Mouse (Mus musculus): ENCODE measurements around the gene 5730409E04Rik. TPM values are rescaled to one million over a fixed set of nuclear protein-coding genes. Genes with fewer than 3 reads are reported as not detected.

Gene 5730409E04Rik
- polyA plus RNA-seq, 1 experiment from 2014 or later = 1.9 TPM

DNA sequence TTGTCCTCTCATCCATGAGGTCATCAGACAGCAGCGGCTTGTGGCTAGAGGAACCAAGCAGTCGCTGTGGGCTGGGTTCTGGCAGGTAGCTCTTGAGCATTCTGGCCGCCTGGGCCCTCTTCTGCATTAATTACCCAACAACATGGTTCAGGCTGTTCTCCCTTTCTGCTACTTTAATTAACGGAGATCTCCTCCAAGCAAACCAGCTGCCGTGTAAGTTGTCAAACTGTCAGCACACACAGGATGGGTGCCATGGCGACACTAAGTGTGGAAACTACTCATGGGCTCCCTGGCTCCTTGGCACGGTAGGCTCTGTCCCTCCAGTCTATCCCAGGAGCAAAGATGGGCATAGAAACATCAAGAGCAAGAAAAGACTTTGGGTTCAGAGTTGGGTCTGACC, 29.7 kb downstream of the 5730409E04Rik start:
- Histone ChIP-seq H3K27me3 (ENCODE audit: control insufficient read depth, insufficient read depth, low read length) (no peaks in the 10 kb centered on the region), H3K4me1 (replicated peaks; ENCODE audit: control insufficient read depth, insufficient read depth) (no peaks in the 10 kb centered on the region), H3K9me3 (ENCODE audit: control insufficient read depth, low read length) (no peaks in the 10 kb centered on the region), H3K4me2 (replicated peaks; ENCODE audit: low read depth) (no peak overlapping the region), H3K9ac (ENCODE audit: low read length) (no peak overlapping the region), H3K4me3 (ENCODE audit: low read depth, low read length) (no peak overlapping the region), H3K27ac (replicated peaks) (no peak overlapping the region), H3K36me3 (ENCODE audit: control insufficient read depth, insufficient read depth, low read length) (no peaks in the 10 kb centered on the region)
- TF ChIP-seq CTCF (IDR thresholded peaks at IDR 0.05; ENCODE audit: low read depth) (no peak), EP300 (optimal IDR thresholded peaks at IDR 0.05) (no peak)
- DNase-seq (ENCODE audit: low spot score) = no peak
- ATAC-seq (ENCODE audit: low FRiP score, low TSS enrichment) = no peak
- 62% methylated on average over 7 of the region's 7 CpGs for WGBS

DNA sequence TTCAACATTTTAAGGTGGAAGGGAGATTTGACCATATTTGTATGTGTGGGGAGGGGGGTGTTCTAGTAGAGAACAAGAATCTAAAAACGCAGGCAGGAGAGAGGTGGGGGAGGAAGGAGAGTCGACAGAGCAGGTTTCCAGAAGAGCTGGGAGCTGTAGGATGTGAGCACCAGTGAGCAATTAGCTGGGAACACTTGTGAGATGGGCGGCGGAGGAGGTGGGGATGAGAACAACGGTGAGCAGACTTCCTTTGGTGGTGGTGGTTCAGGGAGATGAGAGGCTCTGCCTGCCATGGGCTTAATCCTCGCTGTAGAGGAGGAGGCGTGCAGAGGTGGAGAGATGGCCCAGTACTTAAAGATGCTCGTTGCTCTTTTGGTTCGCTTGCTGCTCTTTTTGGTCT, 32.3 kb downstream of the 5730409E04Rik start:
- Histone ChIP-seq H3K27ac (replicated peaks) (no peak overlapping the region), H3K27me3 (ENCODE audit: control insufficient read depth, insufficient read depth, low read length) (no peaks in the 10 kb centered on the region), H3K4me2 (replicated peaks; ENCODE audit: low read depth) (no peak overlapping the region), H3K4me3 (ENCODE audit: low read depth, low read length) (no peak overlapping the region), H3K36me3 (ENCODE audit: control insufficient read depth, insufficient read depth, low read length) (no peaks in the 10 kb centered on the region), H3K9me3 (ENCODE audit: control insufficient read depth, low read length) (no peaks in the 10 kb centered on the region), H3K9ac (ENCODE audit: low read length) (no peak overlapping the region), H3K4me1 (replicated peaks; ENCODE audit: control insufficient read depth, insufficient read depth) (no peaks in the 10 kb centered on the region)
- DNase-seq (ENCODE audit: low spot score) (no peak), ATAC-seq (ENCODE audit: low FRiP score, low TSS enrichment) (no peak)
- no peak for TF ChIP-seq EP300 (optimal IDR thresholded peaks at IDR 0.05)
- no peak for TF ChIP-seq CTCF (IDR thresholded peaks at IDR 0.05; ENCODE audit: low read depth)
- WGBS = 33% methylated on average over 9 of the region's 9 CpGs

DNA sequence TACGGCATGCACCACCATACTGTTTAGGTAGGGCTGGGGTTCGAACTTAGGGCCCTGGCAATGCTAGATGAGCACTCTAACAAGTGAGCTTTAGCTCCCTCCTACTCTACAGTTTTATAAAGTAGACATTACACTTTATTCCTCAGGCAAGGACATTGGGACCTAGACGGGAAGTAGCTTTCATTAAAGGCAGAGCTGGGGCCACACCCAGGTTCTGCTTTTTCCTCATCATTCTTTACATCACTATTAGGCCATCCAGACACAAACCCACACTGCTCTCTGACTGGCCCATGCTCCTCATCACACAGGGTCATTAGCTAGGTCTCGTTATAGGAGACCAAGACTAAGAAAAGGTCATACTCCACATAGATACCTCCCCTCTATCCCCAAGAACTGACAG, 34.2 kb downstream of the 5730409E04Rik start:
- Histone ChIP-seq H3K27me3 (ENCODE audit: control insufficient read depth, insufficient read depth, low read length) (no peaks in the 10 kb centered on the region), H3K4me3 (ENCODE audit: low read depth, low read length) (no peak overlapping the region), H3K36me3 (ENCODE audit: control insufficient read depth, insufficient read depth, low read length) (no peaks in the 10 kb centered on the region), H3K9ac (ENCODE audit: low read length) (no peak overlapping the region), H3K4me2 (replicated peaks; ENCODE audit: low read depth) (no peak overlapping the region), H3K27ac (replicated peaks) (no peak overlapping the region), H3K4me1 (replicated peaks; ENCODE audit: control insufficient read depth, insufficient read depth) (no peaks in the 10 kb centered on the region), H3K9me3 (ENCODE audit: control insufficient read depth, low read length) (no peaks in the 10 kb centered on the region)
- 71% methylated on average over 4 of the region's 4 CpGs for WGBS
- ATAC-seq (ENCODE audit: low FRiP score, low TSS enrichment) (no peak), DNase-seq (ENCODE audit: low spot score) (no peak)
- TF ChIP-seq EP300 (optimal IDR thresholded peaks at IDR 0.05) (no peak), CTCF (IDR thresholded peaks at IDR 0.05; ENCODE audit: low read depth) (no peak)

DNA sequence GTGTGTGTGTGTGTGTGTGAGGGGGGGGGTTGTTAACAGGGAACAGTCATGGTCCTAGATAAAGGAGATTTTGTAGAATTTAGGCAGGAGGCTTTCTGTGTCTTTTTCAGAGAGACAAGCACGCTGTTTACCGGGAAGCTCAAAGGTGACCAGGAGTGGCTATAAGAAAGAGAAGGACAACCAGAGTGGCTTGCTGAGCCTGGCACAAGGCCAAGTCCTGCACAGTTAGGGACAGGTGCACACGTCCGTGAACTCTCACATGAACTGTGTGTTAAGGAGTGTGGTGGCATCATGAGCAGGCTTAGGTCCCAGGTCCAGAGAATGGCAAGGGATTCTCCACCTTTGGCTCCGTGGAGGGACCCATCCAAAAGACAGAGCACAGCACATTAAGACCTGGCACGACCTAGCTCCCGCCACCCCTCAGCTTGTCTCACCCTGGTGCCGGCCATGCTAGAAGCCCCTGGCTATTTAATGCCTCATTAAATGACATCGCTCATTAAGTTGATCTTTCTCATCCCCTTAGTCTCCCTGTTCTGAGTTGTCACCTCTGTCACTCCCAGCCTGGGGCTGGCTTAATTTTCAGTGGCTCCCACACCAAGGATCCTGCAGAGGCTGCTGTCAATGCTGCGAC, 34.8 kb downstream of the 5730409E04Rik start:
- ATAC-seq (ENCODE audit: low FRiP score, low TSS enrichment) = no peak
- WGBS = 74% methylated on average over 10 of the region's 10 CpGs
- no peaks in the 10 kb centered on the region for H3K27me3 ChIP-seq (ENCODE audit: control insufficient read depth, insufficient read depth, low read length)

DNA sequence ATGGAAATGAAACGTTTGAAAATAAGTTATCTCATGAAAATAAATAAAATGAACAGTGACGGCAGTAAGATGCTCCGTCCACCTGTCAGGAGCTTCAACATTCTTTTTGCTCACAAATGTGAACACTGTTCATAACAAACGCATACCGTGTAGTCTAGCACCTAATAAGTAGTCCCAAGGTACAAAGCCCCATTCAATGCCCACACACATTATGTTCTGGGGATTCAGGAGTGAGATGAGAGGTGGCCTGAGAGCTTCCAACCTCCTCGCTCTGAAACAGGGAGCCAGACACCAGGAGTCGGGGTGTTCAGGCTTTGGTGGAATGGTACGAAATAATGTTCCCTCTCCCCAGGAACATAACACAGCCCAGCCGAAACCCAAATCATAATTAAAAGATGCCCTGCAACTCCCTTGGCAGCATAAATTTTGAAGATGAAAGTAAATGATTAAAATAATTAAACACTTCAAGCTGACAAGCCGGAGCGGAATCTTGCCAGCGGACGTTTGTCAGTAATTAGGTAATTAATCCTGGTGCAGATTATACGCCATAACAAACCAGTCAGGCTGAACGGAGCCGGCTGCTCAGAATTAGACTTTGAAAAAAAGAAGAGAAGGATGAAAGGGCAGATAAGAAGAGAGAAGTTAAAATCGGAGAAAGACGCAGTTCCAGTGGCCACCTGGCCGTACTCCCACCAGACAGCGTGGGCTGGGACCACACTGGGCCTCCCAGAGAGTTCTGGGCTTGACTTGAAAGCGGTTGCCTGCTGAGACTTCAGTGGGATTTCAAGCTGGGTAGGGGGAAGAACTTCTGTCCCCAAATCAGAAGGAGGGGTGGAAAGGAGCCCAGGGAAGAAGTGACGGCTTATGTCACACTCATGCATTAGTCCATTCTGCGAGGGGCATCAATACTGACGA, 38.6 kb downstream of the 5730409E04Rik start:
- DNase-seq (ENCODE audit: low spot score) (no peak), ATAC-seq (ENCODE audit: low FRiP score, low TSS enrichment) (no peak)
- no peak overlapping the region for H3K4me3 ChIP-seq (ENCODE audit: low read depth, low read length)
- WGBS = 42% methylated on average over 24 of the region's 24 CpGs
- H3K4me1 ChIP-seq (replicated peaks; ENCODE audit: control insufficient read depth, insufficient read depth) = no peaks in the 10 kb centered on the region
- no peaks in the 10 kb centered on the region for H3K36me3 ChIP-seq (ENCODE audit: control insufficient read depth, insufficient read depth, low read length)
- no peaks in the 10 kb centered on the region for H3K27me3 ChIP-seq (ENCODE audit: control insufficient read depth, insufficient read depth, low read length)
- H3K27ac ChIP-seq (replicated peaks) = no peak overlapping the region
- TF ChIP-seq CTCF (IDR thresholded peaks at IDR 0.05; ENCODE audit: low read depth) = no peak
- TF ChIP-seq EP300 (optimal IDR thresholded peaks at IDR 0.05) = no peak
- H3K4me2 ChIP-seq (replicated peaks; ENCODE audit: low read depth) = no peak overlapping the region
- no peaks in the 10 kb centered on the region for H3K9me3 ChIP-seq (ENCODE audit: control insufficient read depth, low read length)
- no peak overlapping the region for H3K9ac ChIP-seq (ENCODE audit: low read length)

More for the DNA sequence above, 34.8 kb downstream of the 5730409E04Rik start:
- H3K36me3 ChIP-seq (ENCODE audit: control insufficient read depth, insufficient read depth, low read length) = no peaks in the 10 kb centered on the region
- no peak overlapping the region for H3K9ac ChIP-seq (ENCODE audit: low read length)
- TF ChIP-seq CTCF (IDR thresholded peaks at IDR 0.05; ENCODE audit: low read depth) = no peak
- TF ChIP-seq EP300 (optimal IDR thresholded peaks at IDR 0.05) = no peak
- no peak overlapping the region for H3K27ac ChIP-seq (replicated peaks)
- H3K4me3 ChIP-seq (ENCODE audit: low read depth, low read length) = no peak overlapping the region
- H3K9me3 ChIP-seq (ENCODE audit: control insufficient read depth, low read length) = no peaks in the 10 kb centered on the region
- DNase-seq (ENCODE audit: low spot score) = no peak
- no peaks in the 10 kb centered on the region for H3K4me1 ChIP-seq (replicated peaks; ENCODE audit: control insufficient read depth, insufficient read depth)
- no peak overlapping the region for H3K4me2 ChIP-seq (replicated peaks; ENCODE audit: low read depth)

DNA sequence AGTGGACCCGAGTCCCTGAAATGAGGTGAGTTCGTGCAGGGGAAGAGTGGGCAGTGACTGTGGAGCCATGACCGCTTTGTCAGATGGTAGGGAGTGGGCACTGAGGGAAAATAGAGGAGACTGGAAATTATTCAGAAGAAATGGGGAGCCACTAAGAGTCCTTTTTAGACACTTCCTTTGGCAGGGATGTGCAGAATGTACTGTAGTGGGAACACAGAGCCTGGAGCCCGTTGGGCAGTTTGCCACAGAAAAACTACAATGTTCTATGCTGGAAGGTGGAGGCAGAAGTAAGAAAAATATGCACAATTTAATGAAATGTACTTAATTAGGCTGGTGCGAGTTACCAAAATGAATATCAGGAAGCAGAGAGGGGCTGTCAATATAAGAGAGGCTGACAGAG, 43.5 kb downstream of the 5730409E04Rik start:
- no peak for DNase-seq (ENCODE audit: low spot score)
- Histone ChIP-seq H3K9ac (ENCODE audit: low read length) (no peak overlapping the region), H3K27ac (replicated peaks) (no peak overlapping the region), H3K4me3 (ENCODE audit: low read depth, low read length) (no peak overlapping the region), H3K36me3 (ENCODE audit: control insufficient read depth, insufficient read depth, low read length) (no peaks in the 10 kb centered on the region), H3K4me1 (replicated peaks; ENCODE audit: control insufficient read depth, insufficient read depth) (no peaks in the 10 kb centered on the region), H3K4me2 (replicated peaks; ENCODE audit: low read depth) (no peak overlapping the region), H3K9me3 (ENCODE audit: control insufficient read depth, low read length) (no peaks in the 10 kb centered on the region), H3K27me3 (ENCODE audit: control insufficient read depth, insufficient read depth, low read length) (no peaks in the 10 kb centered on the region)
- 77% methylated on average over 5 of the region's 5 CpGs for WGBS
- no peak for ATAC-seq (ENCODE audit: low FRiP score, low TSS enrichment)
- TF ChIP-seq CTCF (IDR thresholded peaks at IDR 0.05; ENCODE audit: low read depth) = no peak
- TF ChIP-seq EP300 (optimal IDR thresholded peaks at IDR 0.05) = no peak
